Mouse (Mus musculus): ENCODE measurements around the gene Gm29644.
"Not testable (repeated sequence)": the region's sequence is repeated elsewhere in the genome, so short reads cannot be mapped to it uniquely, and the experiment has no call there.

Gene Gm29644

DNA sequence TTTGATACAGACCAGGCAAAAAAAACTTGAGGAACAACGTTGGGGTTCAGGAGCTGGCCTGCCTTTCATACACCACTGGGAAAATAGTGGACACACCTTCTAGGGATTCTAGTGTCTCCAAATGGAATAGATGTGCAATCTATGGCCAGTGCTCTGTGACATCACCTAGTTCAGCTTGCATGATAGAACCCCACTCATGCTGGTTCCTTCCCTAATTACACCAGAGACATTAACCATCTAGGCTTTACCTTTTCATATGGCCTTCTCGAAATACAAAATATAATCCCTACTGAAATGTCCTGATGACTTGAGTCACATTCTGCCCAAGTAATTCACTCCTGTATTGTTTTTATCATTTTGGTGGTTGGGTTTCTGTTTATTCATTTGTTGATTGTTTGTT is at the start of gene Gm29644, which contains the start of gene Gm29423:
Gene Gm29644 (minus strand): TSS at position 157 of the 400 bp plus-strand sequence.
Gene Gm29423 (minus strand): TSS at position 101 of the 400 bp plus-strand sequence.
- DNase-seq (ENCODE audit: low spot score) = not testable (repeated sequence)

DNA sequence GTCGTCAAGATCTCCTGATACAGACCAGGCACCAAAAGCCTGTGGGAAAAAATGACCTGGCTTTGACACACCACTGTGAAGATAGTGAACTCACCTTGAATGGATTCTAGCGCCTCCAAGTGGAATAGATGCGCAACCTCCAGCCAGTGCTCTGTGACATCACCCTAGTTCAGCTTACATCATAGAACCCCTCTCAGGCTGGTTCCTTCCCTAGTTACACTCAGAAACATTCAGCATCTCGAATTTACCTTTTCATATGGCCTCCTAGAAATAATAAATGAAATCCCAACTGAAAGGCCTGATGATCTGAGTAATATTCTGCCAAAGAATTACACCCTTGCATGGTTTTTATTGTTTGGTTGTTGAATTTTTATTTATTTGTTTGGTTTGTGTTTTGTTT is 29.6 kb downstream of the Gm29644 start, which contains the start of gene Gm21118:
Gene Gm21118 (minus strand): TSS at position 101 of the 400 bp plus-strand sequence.
- not testable (repeated sequence) for DNase-seq (ENCODE audit: low spot score)
